Mouse (Mus musculus): Measurements from ENCODE around the gene Rap1gap.
A peak's percentile ranks its signal among the peaks of the same experiment; 100 is the strongest.

Rap1gap gene

DNA sequence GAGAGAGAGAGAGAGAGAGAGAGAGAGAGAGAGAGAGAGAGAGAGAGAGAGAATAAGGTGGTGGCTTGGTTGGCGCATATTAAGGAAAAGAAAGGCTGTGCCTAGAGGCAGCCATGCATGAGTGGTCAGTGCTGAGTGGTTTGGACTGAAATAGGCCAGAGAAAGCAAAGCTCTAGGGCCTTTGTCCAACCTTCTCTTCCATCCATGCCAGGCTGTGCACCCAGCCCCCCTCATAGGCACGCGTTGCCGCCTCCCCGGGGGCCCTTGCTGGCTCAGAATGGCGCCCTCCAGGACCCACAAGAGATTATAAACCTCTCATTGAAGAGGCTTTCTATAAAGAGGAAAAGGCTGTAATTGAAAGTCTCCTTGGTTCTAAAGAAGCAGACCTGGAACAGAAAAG is 3.0 kb upstream of the Rap1gap start:
- DNase-seq (ENCODE audit: extremely low read depth, low read depth) = no peak

DNA sequence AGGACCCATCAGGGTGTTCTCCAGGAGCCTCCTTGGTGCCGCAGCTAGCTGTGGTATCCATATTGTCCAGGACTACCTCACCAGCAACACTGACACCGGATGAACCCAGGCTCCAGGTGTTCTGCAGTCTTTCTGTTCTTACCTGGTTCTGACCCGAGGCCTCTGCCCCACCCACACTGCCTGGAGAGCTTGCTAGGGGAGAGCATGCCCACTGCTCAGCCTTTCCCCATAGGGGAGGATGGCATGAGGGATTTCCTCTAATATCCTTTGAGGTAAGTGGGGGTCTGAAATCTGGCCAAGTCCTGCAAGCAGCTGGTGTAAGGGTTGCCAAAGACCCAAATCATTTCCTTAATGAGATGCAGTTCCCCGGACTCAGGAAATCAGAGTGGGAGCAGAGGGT is 1.0 kb upstream of the Rap1gap start:
- DNase-seq (ENCODE audit: extremely low read depth, low read depth) = no peak

DNA sequence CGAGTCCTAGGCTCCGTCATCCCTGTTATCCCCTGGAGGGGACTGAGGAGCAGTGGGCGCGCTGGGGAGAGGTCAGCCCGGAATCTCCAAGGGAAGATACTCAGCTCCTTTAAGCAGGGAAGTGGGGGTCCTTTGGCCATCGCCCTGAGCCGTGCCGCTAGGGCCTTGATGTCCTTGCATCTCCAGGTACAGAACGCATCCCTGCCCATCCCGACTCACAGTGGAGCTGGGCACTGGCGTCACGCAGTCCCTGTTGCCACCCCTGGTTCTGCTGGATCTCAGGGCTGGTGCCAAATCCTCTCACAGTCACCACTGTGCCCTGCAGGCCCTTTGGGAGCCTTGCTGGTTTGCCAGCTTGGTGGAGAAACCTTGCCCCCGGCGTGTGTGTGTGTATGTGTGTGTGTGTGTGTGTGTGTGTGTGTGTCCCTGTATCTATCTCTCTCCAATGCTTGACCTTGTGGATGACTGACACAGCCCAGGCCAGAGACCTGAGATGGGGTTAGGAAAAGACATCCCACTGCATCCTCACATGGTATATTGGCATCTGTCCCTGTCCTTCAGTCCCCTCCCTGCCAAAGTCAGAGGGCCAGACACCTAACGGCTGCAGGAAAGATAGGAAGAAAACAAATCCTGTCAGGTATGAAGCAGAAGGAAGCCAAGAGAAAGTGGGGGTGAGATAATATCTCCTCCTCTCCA is 602 bp downstream of the Rap1gap start:
- no peak for DNase-seq (ENCODE audit: extremely low read depth, low read depth)

DNA sequence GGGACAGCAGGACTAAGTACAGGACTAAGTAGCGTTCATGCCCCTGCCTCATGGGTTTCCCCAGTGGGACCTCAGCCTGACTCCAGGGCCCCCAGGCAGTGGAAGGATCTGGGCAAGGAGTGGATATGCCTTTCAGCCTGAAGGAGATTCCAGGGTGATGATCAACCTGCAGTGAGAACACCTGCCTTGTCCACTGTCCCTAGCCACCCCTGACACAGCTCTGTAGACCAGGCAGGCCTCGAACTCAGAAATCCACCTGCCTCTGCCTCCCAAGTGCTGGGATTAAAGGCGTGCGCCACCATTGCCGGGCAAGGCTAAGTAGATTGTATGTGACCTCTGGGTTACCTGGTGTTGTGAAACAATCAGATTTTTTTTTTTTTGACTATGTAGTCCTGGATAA is 1.3 kb downstream of the Rap1gap start:
- DNase-seq (ENCODE audit: extremely low read depth, low read depth) = no peak

DNA sequence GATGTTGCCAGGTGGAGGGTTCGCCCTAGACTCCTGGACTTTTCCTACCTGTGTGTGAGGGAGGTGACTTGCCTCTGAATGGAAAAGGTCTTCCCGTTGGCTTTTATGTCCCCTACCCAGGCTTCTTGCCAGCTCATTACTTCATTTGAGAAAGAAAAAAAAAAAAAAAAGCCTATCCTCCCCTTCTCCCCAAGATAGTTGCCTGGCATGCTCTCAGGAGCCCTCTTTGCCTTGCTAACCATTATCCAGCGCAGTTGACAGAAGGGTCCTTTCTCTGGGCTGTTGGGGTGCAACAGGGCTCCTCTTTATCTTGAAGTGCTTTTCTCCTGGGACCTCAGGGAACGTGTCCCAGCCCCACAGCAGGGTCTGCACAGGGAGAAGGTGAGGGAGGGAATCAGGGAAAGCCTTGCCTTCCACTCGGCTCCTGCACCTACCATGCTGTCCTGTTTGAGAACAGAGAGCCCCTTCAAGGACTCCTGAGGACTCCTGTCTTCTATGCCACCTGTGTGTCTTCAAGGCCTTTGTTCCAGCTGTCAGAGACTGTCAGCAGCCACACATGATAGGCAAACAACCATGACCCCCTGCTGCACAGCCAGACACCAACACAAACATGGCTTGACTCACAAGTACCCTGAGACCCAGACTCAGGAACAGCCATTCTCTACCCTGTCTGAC is 1.9 kb downstream of the Rap1gap start:
- no peak for DNase-seq (ENCODE audit: extremely low read depth, low read depth)

DNA sequence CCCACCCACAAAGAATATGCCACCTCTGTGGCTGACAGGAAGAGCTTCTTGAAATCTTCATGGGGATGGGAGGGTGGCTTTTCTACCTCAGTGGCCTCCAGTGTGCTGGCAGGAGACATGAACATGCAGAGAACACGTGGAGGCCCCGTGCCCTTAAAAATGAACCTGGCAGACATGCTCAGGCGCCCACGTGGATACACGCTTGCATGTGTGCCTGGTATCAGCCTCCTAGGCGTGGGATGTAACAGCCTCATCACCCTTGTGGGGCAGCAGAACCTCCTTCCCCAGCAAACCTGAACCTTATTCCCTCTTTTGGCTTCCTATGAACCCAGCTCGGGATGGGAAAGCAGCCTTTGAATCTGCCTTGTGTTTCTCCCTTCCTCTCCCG is 2.4 kb downstream of the Rap1gap start:
- DNase-seq (ENCODE audit: extremely low read depth, low read depth) = no peak

DNA sequence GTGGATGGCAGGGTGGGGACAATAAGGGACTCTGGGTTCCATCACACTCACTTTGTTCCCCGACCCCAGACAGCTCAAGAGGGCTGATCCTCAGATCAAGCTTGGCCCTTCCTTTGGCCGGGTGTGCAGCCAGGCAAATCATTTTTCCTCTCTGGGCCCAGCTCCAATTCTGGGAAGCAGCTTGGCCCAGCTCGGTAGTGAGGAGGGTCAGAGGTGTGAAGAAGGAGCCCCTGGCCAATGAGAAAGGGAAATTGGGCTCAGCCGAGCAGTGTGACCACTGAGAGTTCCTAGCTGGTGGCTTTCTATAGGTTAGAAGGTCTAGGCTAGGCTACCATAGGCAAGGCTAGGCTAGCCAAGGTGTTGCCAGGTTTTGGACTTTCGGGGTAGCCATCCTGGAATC is 3.2 kb downstream of the Rap1gap start:
- DNase-seq (ENCODE audit: extremely low read depth, low read depth) = no peak

DNA sequence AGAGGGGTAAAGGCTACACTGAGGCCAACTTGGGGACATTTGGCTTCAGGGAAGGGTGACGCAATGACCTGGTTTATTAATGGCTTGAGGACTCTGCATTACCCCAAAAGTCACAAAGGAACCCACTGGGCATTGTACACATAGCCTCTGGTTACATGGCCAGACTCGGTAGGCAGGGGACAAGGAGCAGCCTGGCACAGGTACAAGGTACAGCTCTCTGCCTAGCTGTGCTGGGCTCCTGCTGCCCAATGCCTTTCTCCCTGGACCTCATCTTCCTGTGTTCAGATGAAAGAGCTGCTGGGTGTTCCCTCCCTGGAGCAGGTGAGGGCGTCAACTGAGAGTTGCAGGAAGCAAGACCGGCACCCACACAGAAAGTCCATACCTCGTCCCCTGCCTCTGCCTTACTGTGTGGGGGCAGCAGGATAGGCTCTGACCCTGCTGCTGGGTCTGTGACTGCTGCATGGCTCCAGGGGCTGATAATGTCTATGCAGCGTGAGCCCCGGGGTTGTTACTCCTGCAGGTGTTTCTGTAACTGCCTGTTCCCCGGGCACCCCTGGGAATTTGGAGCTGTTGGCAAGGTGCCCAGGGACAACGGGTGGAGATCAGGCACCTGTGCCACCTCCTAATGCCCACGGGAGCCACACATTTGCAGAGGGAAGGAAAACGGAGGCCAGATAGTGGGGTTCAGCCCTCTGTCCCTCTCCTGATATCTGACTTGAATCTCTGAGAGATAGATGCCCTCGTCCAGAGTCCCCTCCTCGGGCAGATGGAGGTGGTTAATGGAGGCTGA is 7.4 kb downstream of the Rap1gap start:
- DNase-seq (ENCODE audit: extremely low read depth, low read depth) = no peak

DNA sequence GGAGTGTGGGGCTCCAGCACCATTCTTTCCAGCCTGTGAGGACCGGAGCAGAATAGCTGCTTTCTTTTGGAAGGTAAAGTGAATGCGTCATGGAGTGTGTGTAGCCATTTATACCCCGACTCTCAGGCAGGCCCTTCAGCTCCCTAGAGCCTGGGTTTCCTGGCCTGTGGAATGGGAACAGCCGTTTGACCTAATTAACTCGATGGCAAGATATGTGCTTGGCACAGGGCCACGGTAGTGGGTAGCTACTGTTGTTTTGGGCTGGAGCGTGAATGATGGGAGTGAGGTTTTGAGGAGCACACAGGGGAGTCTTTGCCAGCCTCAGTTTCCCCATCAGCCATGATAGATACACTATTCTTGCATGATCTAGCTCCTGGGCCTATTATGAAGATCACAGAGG is 11.0 kb downstream of the Rap1gap start:
- DNase-seq (ENCODE audit: extremely low read depth, low read depth) = no peak

DNA sequence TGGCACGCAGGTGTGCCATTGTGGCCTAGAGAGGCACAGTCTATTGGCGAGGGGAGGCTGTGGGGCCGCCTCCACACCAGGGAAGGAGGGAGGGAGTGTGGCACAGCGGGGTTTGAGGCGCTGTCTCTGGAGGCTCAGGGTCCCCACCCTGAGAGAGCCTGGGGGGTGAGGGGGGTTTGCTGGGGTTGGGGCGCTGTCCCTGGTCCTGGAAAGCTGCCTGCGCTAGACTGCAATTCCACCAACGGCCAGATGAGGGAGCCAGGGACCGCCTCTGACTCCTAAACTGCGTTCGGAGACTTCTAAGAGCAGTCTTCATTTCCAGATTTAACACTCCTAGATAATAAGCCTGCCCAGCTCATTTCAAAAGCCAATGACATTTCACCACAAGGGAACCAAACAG is 11.5 kb downstream of the Rap1gap start:
- DNase-seq (ENCODE audit: extremely low read depth, low read depth) = peak; percentile 12

DNA sequence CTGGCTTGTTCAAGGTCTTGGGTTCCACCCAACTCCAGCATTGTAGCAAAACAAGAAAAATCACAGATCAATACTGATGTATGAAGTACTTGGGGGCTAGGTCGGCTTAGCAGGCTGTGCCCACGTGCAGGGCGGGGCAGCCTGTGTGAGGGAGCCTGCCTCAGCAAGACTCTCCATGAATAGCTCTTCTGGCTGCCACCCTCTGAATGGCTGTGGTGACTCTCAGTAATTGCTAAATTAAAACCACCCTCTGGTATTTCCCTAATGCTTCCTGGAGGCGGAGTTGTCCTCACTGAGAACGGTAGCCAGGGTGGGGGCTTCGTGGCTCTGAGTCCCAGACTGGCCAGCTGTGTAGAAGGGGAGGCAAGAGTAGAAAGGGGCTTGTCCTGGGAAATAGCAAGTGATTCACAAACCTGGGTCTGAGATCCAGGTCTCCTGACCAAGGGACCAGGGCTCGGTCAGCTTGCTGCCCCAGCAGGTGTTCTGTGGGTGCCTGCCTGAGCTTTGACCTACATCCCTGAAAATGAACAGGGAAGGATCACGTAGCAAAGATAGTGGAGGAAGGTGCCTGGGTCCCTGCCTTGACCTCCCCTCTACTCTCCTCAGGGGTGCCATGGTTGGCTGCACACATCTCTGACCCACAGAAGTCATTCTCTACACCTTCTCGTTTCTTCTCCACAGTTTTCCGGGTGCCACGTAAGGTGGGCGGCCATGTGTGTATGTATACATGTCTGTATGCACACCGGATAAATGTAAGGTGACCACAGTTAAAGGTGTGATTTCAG is 12.4 kb downstream of the Rap1gap start:
- DNase-seq (ENCODE audit: extremely low read depth, low read depth) = no peak

DNA sequence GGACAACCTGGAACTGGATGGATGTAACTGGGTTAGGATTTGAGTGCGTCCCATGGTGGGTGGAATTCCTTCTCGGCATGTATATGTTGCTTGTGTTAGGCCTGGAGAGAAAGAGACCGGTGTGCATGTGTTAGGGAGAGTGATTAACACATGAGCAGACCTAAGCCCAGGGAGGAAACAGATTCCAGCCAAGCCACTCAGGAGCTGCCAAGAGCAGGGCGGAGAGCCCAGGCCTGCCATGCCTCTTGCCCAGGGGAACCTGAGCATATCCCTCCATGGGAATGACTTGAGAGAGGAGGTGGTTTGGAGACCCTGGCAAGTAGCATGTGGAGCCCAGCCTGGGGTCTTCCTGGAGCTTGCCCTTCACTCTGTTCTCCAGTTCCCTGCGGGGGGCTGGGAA is 13.4 kb downstream of the Rap1gap start:
- no peak for DNase-seq (ENCODE audit: extremely low read depth, low read depth)

DNA sequence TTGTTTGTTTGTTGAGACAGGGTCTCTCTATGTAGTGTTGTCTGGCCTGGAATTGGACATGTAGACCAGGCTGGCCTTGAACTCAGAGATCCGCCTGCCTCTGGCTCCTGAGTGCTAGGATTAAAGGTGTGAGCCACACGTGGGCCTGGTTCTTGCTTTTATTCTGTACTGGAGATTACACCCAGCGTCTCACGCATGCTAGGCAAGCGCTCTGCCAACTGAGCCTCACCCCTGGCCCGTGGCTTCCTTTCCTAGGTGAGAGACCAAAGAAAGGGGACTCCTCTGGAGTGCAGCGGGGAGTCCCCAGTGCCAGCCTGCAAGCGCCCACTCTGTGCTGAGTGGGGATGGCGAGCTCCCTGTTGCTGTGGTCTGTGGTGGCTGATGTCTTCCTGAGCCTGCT is 14.0 kb downstream of the Rap1gap start:
- no peak for DNase-seq (ENCODE audit: extremely low read depth, low read depth)

DNA sequence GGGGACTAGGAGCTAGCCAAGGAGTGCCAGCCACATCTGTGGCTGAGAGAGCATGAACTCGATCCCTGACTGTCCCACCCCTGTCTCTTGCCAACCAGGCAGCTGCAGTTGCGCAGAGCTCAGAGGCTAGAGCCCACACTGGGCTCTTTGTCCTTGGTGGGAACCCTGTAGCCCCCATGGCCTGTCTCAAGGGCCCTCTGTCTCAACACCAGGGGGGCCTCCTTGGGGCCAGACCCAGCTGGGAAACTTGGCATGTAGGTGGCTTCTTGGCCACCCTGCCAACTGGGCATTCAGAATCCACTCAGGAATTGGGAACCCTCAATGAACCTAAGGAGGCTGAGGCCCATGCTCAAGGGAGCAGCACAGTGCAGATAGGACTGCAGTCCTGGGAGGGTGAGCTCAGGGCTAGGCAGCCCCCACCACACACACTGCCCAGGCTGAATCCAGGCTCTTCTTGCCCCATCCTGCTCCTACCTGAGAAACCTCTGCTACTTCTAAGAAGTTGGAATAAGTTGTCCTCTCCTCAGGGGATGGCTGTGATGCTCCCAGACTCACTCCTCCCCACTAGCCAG is 15.5 kb downstream of the Rap1gap start:
- DNase-seq (ENCODE audit: extremely low read depth, low read depth) = no peak

DNA sequence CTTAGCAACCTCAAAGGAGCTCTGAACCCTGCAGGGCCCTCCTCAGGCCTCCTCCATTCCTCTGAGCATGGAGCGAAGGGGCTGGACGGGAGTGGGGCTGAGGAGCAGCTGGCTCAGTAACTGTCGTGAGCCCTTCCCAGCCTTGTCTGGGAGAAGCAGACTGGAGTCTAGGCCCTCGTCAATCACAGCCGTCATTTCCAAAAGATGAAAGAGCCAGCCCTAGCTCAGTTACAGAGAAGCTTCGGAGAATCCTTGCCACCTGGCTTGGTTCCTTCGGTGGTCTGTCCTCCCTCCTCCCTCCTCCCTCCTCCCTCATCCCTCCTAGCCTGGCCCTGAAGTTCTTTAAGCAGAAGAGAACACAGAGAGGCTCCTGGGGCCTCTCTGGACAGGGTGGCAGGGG is 16.2 kb downstream of the Rap1gap start:
- no peak for DNase-seq (ENCODE audit: extremely low read depth, low read depth)

DNA sequence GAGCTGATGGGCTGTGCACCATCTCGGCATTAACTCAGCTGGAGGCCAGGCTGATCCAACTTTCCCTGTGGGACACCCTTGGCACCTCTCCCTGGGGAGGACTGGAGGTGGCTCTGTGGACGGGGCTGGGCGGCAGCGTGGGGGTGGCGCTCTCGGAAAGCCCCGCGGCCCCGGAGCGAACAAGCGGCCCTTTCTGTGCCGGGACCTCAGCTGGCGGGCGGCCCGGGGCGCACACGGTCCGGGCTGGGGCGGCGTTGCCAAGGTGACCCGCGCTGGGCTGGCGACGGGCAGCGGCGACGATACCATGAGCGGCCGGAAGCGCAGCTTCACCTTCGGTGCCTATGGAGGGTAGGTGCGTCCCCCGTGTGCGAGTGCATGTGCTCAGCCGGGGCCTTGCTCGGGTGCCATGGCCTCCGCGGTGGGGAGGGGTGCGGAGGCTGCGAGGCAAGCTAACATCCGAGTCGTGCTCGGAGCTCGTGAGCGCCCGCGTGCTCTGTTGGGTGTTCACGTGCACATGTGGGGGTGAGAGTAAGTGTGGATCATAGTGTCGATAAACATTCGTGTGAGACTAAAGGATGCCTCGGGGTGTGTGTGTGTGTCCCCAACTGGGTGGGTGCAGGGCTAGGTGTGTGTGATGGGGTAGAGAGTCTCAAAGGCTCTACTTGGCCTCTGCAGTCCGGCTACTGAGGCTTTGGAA is 17.0 kb downstream of the Rap1gap start:
- no peak for DNase-seq (ENCODE audit: extremely low read depth, low read depth)

DNA sequence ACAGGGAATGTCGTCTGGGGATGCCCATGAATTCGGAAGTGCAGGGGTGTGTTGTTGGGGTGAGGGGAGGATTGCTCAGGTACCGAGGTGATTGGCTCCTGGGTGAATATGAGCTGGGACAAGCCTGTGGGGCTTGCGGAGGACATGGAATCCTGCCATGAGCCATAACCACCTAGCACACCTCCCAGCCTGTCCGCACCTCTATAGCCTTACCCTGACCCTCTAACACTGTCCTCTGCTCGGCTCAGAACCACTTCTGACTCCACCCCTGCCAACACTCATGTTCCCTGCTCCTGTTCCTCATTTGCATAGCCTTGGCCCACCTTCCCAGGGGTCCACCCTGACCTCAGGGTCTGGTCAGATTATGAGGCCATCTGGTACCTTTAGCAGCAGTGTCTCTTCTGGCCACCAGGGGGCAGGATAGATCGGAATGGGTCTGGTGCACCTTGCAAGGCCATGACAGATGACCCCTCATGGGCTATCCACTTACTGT is 18.5 kb downstream of the Rap1gap start:
- no peak for DNase-seq (ENCODE audit: extremely low read depth, low read depth)

DNA sequence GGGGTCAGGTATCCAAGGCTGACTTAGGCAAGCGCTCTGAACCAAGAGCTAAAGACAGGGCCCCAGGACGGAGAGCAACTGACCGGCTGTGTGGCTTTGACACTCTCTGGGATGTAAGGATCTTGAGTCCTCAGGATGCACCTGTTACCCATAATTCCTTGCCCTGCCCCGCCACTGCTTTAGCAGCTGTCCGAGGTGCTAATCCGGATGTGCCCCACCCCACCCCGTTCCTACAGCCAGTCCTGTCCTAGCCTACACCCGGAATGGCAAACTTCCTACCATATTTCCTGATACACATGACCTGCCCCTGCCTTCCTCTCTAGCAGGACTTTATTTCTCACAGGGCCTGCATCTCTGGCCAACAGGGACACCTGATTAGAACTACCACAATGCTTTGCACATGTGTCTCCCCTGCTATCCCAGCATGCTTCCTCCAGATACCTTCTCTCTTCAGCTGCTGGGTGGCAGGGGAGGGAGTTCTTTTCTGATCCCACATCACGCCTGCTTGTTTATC is 20.4 kb downstream of the Rap1gap start:
- no peak for DNase-seq (ENCODE audit: extremely low read depth, low read depth)

DNA sequence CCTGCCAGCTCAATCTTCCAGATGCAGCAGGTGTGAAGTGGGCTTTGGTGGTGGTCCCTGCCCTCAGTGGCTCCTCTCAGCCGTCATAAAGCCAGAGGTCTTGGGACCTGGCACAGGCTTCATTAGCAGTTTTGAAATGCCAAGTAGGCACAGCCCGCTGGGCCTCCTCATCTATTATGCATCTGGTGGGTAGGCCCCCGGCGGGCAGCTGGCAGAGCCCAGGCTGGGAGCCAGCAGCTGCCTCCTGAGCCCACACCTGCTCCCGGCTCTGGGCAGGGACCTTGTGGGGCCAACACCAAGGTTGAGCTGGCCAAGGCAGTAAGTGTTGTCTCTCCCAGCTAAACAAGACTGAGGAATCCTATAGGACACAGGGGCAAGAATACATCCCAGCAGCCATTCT is 21.8 kb downstream of the Rap1gap start:
- no peak for DNase-seq (ENCODE audit: extremely low read depth, low read depth)

DNA sequence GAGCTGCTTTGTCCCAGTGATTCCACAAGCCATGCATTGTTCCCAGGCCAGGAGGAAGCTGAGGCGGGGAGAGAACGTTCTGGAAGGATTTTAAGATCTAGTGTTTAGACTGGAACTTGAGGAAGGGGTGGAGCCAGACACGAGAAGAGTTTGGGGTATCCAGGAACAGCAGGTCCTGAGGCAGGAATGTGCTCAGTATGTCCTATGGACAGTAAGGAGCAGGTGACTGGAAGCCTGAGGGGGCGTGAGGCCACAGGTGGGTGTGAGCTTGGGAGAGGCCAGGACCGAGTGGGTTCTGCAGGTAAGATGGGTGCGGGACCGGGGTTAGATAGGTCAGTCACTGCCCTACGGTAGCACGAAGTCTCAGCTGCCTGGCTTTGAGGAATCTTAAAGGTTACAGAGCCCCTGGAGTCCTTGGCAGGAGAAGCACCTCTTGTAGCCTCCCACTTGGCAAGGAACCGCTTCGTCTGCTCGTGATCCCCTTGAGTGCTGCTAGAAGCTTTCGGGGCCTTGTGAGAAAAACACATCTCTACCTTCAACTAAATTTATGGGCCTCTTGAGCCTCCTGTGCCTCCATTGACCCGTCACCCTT is 22.8 kb downstream of the Rap1gap start:
- DNase-seq (ENCODE audit: extremely low read depth, low read depth) = no peak
